Mouse (Mus musculus) 3T3-L1 (cell line): ENCODE measurements around the gene Capza1.

Source experiments
- DNase-seq: peaks from one replicate; pipeline ENCODE4 v3.0.0-alpha.2; 2015; ENCODE audit warnings: low read depth, low spot score

The Capza1 gene

GRCm38 (mm10) chr3:104817481-104817990 lies 46.8 kb downstream of the Capza1 start:
- DNase-seq, result peak; percentile 56

- no peak for DNase-seq
Measured at GRCm38 (mm10) chr3:104816130-104816529, 48.2 kb downstream of the Capza1 start.

- DNase-seq, result no peak
Measured at GRCm38 (mm10) chr3:104815346-104815745, 49.0 kb downstream of the Capza1 start.

GRCm38 (mm10) chr3:104814746-104815145 lies 49.6 kb downstream of the Capza1 start:
- DNase-seq, result no peak

GRCm38 (mm10) chr3:104813227-104813626 lies 51.1 kb downstream of the Capza1 start:
- peak; percentile 44 for DNase-seq

- DNase-seq, result no peak
Measured at GRCm38 (mm10) chr3:104812254-104812653, 52.1 kb downstream of the Capza1 start.

GRCm38 (mm10) chr3:104811752-104812151 lies 52.6 kb downstream of the Capza1 start:
- no peak for DNase-seq

- DNase-seq, result no peak
Measured at GRCm38 (mm10) chr3:104805539-104805938, 58.8 kb downstream of the Capza1 start.

- no peak for DNase-seq
Measured at GRCm38 (mm10) chr3:104804312-104804711, 60.0 kb downstream of the Capza1 start.

GRCm38 (mm10) chr3:104801481-104801880 lies 62.8 kb downstream of the Capza1 start:
- DNase-seq, result no peak

- DNase-seq, result no peak
Measured at GRCm38 (mm10) chr3:104800681-104801080, 63.6 kb downstream of the Capza1 start.

- DNase-seq, result no peak
Measured at GRCm38 (mm10) chr3:104796430-104797082, 67.7 kb downstream of the Capza1 start.

- DNase-seq, result no peak
Measured at GRCm38 (mm10) chr3:104795661-104796340, 68.5 kb downstream of the Capza1 start.

- no peak for DNase-seq
Measured at GRCm38 (mm10) chr3:104794953-104795470, 69.3 kb downstream of the Capza1 start.

GRCm38 (mm10) chr3:104793871-104794828 lies 70.2 kb downstream of the Capza1 start:
- DNase-seq, result peak; percentile 95

GRCm38 (mm10) chr3:104792360-104793270 lies 71.7 kb downstream of the Capza1 start:
- no peak for DNase-seq

- DNase-seq, result no peak
Measured at GRCm38 (mm10) chr3:104791671-104792070, 72.6 kb downstream of the Capza1 start.

- no peak for DNase-seq
Measured at GRCm38 (mm10) chr3:104791017-104791416, 73.3 kb downstream of the Capza1 start.

- DNase-seq, result peak; percentile 96
Measured at GRCm38 (mm10) chr3:104790401-104790937, 73.8 kb downstream of the Capza1 start.

GRCm38 (mm10) chr3:104789822-104790221 lies 74.5 kb downstream of the Capza1 start:
- peak; percentile 64 for DNase-seq
